1 mouse cellular context compared by ENCODE assay signal in the genomic region with DNA sequence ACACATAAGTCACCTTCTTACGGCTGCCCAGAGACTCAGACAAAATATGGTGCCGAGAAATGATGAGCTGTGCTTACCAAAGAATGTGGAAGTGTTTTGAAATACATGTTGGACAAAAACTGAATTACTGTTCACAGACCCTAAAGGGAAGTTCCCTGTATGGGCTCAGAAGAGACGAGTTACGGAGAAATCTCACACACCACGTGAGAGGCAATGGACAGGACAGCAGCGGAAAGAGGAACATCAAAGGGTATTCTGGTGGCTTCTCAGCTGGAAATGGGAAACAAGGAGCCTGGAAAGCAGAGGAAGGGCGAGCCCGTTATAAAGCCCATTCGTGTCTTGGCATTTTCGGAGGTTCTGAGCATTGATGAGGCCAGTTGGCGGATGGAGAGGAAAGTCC.
TF ChIP-seq lines count a peak whose summit lies in the region.

No protein-coding gene starts in this region.

TF ChIP-seq in CH12.LX, 34 proteins besides CTCF, POLR2A, EP300 and RAD21:
- TF ChIP-seq USF2 (conservative IDR thresholded peaks at IDR 0.05; ENCODE audit: low read depth, low read length) = no peak
- no peak for TF ChIP-seq KAT2A (IDR thresholded peaks at IDR 0.05; ENCODE audit: insufficient replicate concordance, low read length)
- TF ChIP-seq MAX (IDR thresholded peaks at IDR 0.05; ENCODE audit: low read length) = no peak
- TF ChIP-seq IRF4 (IDR thresholded peaks at IDR 0.05; ENCODE audit: low read depth, low read length) = no peak
- TF ChIP-seq ZKSCAN1 (IDR thresholded peaks at IDR 0.05; ENCODE audit: borderline replicate concordance, low read depth, low read length) = no peak
- TF ChIP-seq RCOR1 (conservative IDR thresholded peaks at IDR 0.05; ENCODE audit: low read depth, low read length) = no peak
- 0 out of 2 replicates have a peak, but pooled peaks have one; percentile 13 for TF ChIP-seq MAFK (IDR thresholded peaks at IDR 0.05; ENCODE audit: insufficient replicate concordance, low read length)
- TF ChIP-seq BHLHE40 (IDR thresholded peaks at IDR 0.05; ENCODE audit: low read depth, low read length) = 0 out of 2 replicates have a peak, but pooled peaks have one; percentile 35
- TF ChIP-seq MYC (IDR thresholded peaks at IDR 0.05; ENCODE audit: low read depth, low read length) = no peak
- TF ChIP-seq ETS1 (conservative IDR thresholded peaks at IDR 0.05; ENCODE audit: low read depth, low read length) = no peak
